In genomic region chr10:66930563-66930962, GRCm38 (mm10) we compare ENCODE assay signal across 10 mouse cellular contexts.
DNase-seq lines count a peak whose midpoint lies in the region; ATAC-seq lines count a peak whose summit lies in the region.
"Had no signal": no experiment of that assay in that cellular context is flagged by ENCODE, and none has a peak within 500 bp of the region (broad histone marks: within the 10 kb centered on the region; RNA-seq: fewer than 3 reads in every experiment).

No protein-coding gene starts in this region.

- H3K4me3 ChIP-seq in heart, embryonic 11.5 days (ENCODE audit: low read depth, low read length), result no peak overlapping the region
- H3K4me3 ChIP-seq: liver, embryonic 15.5 days had no signal

- H3K9me3 ChIP-seq in heart, embryonic 11.5 days (replicated peaks; ENCODE audit: control insufficient read depth, low read length), result no peaks in the 10 kb centered on the region
- H3K9me3 ChIP-seq: liver, embryonic 15.5 days had no signal

- no peaks in the 10 kb centered on the region for H3K27me3 ChIP-seq in heart, embryonic 11.5 days (ENCODE audit: control insufficient read depth, insufficient read depth, low read length)
- H3K27me3 ChIP-seq: liver, embryonic 15.5 days had no signal

- H3K4me1 ChIP-seq in heart, embryonic 11.5 days (ENCODE audit: control insufficient read depth, insufficient read depth, low read length), result peaks cover 7% of the 10 kb centered on the region; the same call in 1 of the 2 replicates

- H3K9ac ChIP-seq in heart, embryonic 11.5 days (ENCODE audit: low read depth, low read length), result no peak overlapping the region
- H3K9ac ChIP-seq: liver, embryonic 15.5 days had no signal

- no peaks in the 10 kb centered on the region for H3K36me3 ChIP-seq in heart, embryonic 11.5 days (ENCODE audit: control insufficient read depth, insufficient read depth, low read length)
- H3K36me3 ChIP-seq: liver, embryonic 15.5 days had no signal

- ATAC-seq in heart, embryonic 11.5 days (replicated peaks; ENCODE audit: insufficient number of reproducible peaks, low FRiP score, low TSS enrichment), result no peak
- ATAC-seq in megakaryocyte, adult 5-6 weeks (ENCODE audit: poor library complexity, severe bottlenecking), result peak; percentile 72
- no peak for ATAC-seq in cerebellum, adult (ENCODE audit: insufficient number of reproducible peaks, low FRiP score, low TSS enrichment)
- no peak for ATAC-seq in frontal cortex, adult (ENCODE audit: low TSS enrichment)

- peak; percentile 97 for DNase-seq in heart, adult 11 months
- peak; percentile 18 for DNase-seq in thymus, postnatal 25 days
- DNase-seq in thymus, postnatal 14 days, result no peak
- no peak for DNase-seq in urinary bladder, postnatal 25 days (ENCODE audit: low spot score)
- DNase-seq: cerebellum, adult 11-12 months had no signal

- H3K27ac ChIP-seq in heart, embryonic 11.5 days (ENCODE audit: low read depth, low read length), result no peak overlapping the region
- H3K27ac ChIP-seq: liver, embryonic 15.5 days had no signal

- no peak overlapping the region for H3K4me2 ChIP-seq in heart, embryonic 11.5 days
- H3K4me2 ChIP-seq: liver, embryonic 15.5 days had no signal

- 66% methylated on average over 10 of the region's 10 CpGs for WGBS in heart, embryonic 11.5 days (ENCODE audit: insufficient replicate concordance)

Comparison
In these comparisons a context has a peak if more than half of its experiments do, and no peak if none do; other contexts are left out.
1. DNase-seq: peak in heart, adult 11 months (single experiment) and thymus, postnatal 25 days (single experiment); none in thymus, postnatal 14 days (single experiment) and urinary bladder, postnatal 25 days (single experiment).